ENCODE assay signal across 20 mouse cellular contexts in the genomic region with DNA sequence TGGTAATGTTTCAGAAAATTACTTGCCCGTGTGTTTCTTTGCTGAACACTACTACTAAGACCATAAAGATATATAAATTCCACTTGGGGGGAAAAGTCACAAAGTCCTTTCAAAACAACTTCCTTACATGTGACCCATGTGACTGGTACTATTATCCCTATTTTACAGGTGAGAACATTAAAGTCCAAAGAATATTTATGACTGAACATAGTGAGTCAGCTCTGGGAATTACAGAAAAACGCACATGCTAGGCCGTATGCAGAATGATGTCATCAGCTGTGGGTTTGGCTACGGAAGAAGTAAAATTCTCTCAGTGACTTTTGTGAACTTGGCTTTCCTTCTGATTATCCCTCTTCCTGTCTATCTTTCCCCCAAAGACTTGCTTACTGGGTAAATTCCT.
"Had no signal": no experiment of that assay in that cellular context is flagged by ENCODE, and none has a peak within 500 bp of the region (broad histone marks: within the 10 kb centered on the region; RNA-seq: fewer than 3 reads in every experiment).

No protein-coding gene starts in this region.

- ATAC-seq: liver, postnatal 0 days; midbrain, embryonic 15.5 days had no signal

- H3K36me3 ChIP-seq: limb, embryonic 10.5 days; limb, embryonic 13.5 days; liver, embryonic 13.5 days; midbrain, embryonic 15.5 days; neural tube, embryonic 12.5 days; neural tube, embryonic 15.5 days; stomach, embryonic 15.5 days had no signal

- H3K4me1 ChIP-seq: limb, embryonic 10.5 days; limb, embryonic 13.5 days; liver, embryonic 13.5 days; neural tube, embryonic 12.5 days; neural tube, embryonic 15.5 days; stomach, embryonic 15.5 days had no signal

- H3K27me3 ChIP-seq: limb, embryonic 13.5 days; liver, embryonic 13.5 days; neural tube, embryonic 12.5 days; neural tube, embryonic 15.5 days; stomach, embryonic 15.5 days had no signal

- H3K9me3 ChIP-seq: limb, embryonic 10.5 days; limb, embryonic 13.5 days; liver, embryonic 13.5 days; midbrain, embryonic 15.5 days; neural tube, embryonic 12.5 days; neural tube, embryonic 15.5 days; stomach, embryonic 15.5 days had no signal

- H3K27ac ChIP-seq: kidney, postnatal 0 days; limb, embryonic 10.5 days; limb, embryonic 13.5 days; liver, embryonic 13.5 days; midbrain, embryonic 15.5 days; neural tube, embryonic 12.5 days; neural tube, embryonic 15.5 days; stomach, embryonic 15.5 days had no signal

- DNase-seq: kidney, adult 2 months; kidney, postnatal 36 days; liver, embryonic 13.5 days; liver, postnatal 0 days; lung, postnatal 14 days; lung, postnatal 4 days; right cerebral cortex, adult 18-20 months; right cerebral cortex, postnatal 14 days; right cerebral cortex, postnatal 4 days; spleen, adult 18-20 months; thymus, adult 18-20 months; thymus, postnatal 36 days had no signal

- H3K4me3 ChIP-seq: limb, embryonic 10.5 days; limb, embryonic 13.5 days; liver, embryonic 13.5 days; midbrain, embryonic 15.5 days; neural tube, embryonic 12.5 days; neural tube, embryonic 15.5 days; stomach, embryonic 15.5 days had no signal

- H3K4me2 ChIP-seq: limb, embryonic 13.5 days; liver, embryonic 13.5 days; midbrain, embryonic 11.5 days; midbrain, embryonic 15.5 days; neural tube, embryonic 12.5 days; neural tube, embryonic 15.5 days; stomach, embryonic 15.5 days had no signal

- H3K9ac ChIP-seq: limb, embryonic 13.5 days; liver, embryonic 13.5 days; liver, postnatal 0 days; midbrain, embryonic 15.5 days; neural tube, embryonic 12.5 days; neural tube, embryonic 15.5 days; stomach, embryonic 15.5 days had no signal
